In the genomic region with DNA sequence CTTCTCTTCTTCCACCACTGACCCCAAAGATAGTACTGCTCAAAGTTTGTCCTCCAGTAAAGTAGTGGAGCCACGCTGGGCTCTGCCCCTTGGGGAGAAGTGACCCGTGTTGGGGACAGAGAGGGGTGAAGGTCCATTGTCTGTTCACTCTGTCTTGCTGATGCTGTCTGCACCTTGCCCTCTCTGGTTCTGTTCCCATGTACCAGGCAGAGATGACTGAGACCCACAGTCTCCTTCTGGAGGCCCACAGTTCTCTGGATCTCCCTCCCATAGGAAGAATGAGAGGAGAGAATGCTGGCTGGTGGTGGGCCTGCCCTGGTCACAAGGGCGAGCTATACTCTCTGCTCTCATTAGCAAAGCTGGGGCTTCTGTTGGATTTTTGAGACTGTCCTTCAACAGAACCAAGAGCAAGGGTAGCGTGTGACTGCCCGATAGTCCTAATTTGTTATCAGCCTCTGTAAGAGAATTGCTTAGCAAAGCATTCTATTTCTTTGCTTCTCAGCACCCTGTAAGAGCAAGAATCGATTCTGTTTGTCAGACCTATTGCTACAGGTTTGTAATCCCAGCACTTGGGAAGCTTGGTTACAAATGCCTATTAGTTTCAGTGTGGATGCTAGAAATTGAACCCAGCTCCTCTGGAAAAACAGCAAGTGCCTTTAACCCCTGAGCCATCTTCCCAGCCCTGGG, we compare ENCODE assay signal across 27 mouse cellular contexts. TPM values are rescaled to one million over a fixed set of nuclear protein-coding genes. Genes with fewer than 3 reads are reported as not detected.
DNase-seq lines count a peak whose midpoint lies in the region; ATAC-seq lines count a peak whose summit lies in the region.
"Had no signal": no experiment of that assay in that cellular context is flagged by ENCODE, and none has a peak within 500 bp of the region (broad histone marks: within the 10 kb centered on the region; RNA-seq: fewer than 3 reads in every experiment).

No protein-coding gene starts in this region.

- peak overlapping the region; percentile 10; the same call in 1 of the 2 replicates for H3K27ac ChIP-seq in heart, embryonic 13.5 days (replicated peaks)
- H3K27ac ChIP-seq in kidney, embryonic 16.5 days (ENCODE audit: low read length), result no peak overlapping the region
- H3K27ac ChIP-seq: hindbrain, embryonic 15.5 days; limb, embryonic 10.5 days; limb, embryonic 15.5 days; liver, embryonic 14.5 days had no signal

- no peaks in the 10 kb centered on the region for H3K36me3 ChIP-seq in heart, embryonic 13.5 days
- H3K36me3 ChIP-seq in kidney, embryonic 16.5 days (ENCODE audit: insufficient read depth, low read length), result no peaks in the 10 kb centered on the region
- H3K36me3 ChIP-seq: hindbrain, embryonic 10.5 days; hindbrain, embryonic 15.5 days; limb, embryonic 10.5 days; limb, embryonic 15.5 days; midbrain, embryonic 12.5 days had no signal

- WGBS in heart, embryonic 13.5 days, result 73% methylated on average over 6 of the region's 6 CpGs
- WGBS in kidney, embryonic 16.5 days, result 80% methylated on average over 6 of the region's 6 CpGs

- H3K9me3 ChIP-seq in heart, embryonic 13.5 days, result no peaks in the 10 kb centered on the region
- no peaks in the 10 kb centered on the region for H3K9me3 ChIP-seq in kidney, embryonic 16.5 days (ENCODE audit: low read length)
- H3K9me3 ChIP-seq: hindbrain, embryonic 10.5 days; hindbrain, embryonic 15.5 days; limb, embryonic 10.5 days; limb, embryonic 15.5 days; midbrain, embryonic 12.5 days had no signal

- no peak for DNase-seq in heart, postnatal 10 days
- peak; percentile 74 to 75 for DNase-seq in kidney, adult 8-10 months
- no peak for DNase-seq in kidney, postnatal 10 days
- DNase-seq in kidney, adult 9 months, result peak; percentile 87
- no peak for DNase-seq in MN1 (ENCODE audit: low spot score)
- DNase-seq in ovary, adult 18-20 months (ENCODE audit: low spot score), result no peak
- DNase-seq: adrenal gland, adult 2 months; B cell, adult 2 months; cerebellum, adult 8-10 months; cerebellum, postnatal 25 days; gastrocnemius, postnatal 10 days; layer of hippocampus, adult 9-11 months; lung, embryonic 14.5 days; lung, postnatal 14 days; retina, postnatal 1 day; right cerebral cortex, postnatal 14 days; thymus, postnatal 14 days had no signal

- no peak overlapping the region for H3K4me2 ChIP-seq in heart, embryonic 13.5 days
- no peak overlapping the region for H3K4me2 ChIP-seq in kidney, embryonic 16.5 days (replicated peaks; ENCODE audit: low read depth, low read length)
- H3K4me2 ChIP-seq: hindbrain, embryonic 15.5 days; limb, embryonic 15.5 days; lung, embryonic 14.5 days; midbrain, embryonic 12.5 days had no signal

- H3K4me1 ChIP-seq in heart, embryonic 13.5 days, result peaks cover 16% of the 10 kb centered on the region
- peaks cover 11% of the 10 kb centered on the region; the same call in 1 of the 2 replicates for H3K4me1 ChIP-seq in kidney, embryonic 16.5 days (ENCODE audit: insufficient read depth, low read length)
- H3K4me1 ChIP-seq: limb, embryonic 10.5 days; limb, embryonic 15.5 days had no signal

- ATAC-seq in heart, embryonic 13.5 days (ENCODE audit: extremely low read depth, insufficient number of reproducible peaks, low FRiP score, low TSS enrichment), result no peak
- peak; percentile 8; the same call in 1 of the 2 replicates for ATAC-seq in kidney, embryonic 16.5 days (ENCODE audit: low FRiP score, low TSS enrichment)
- ATAC-seq: activated CD4-positive, CD25-positive, alpha-beta regulatory T cell, adult 4 months; inflammation-experienced regulatory T-cells, adult 6 months had no signal

- intact Hi-C loops in heart, postnatal 10 days (cut with DNase I), result no loop called here

- H3K27me3 ChIP-seq in heart, embryonic 13.5 days (replicated peaks), result no peaks in the 10 kb centered on the region
- H3K27me3 ChIP-seq in kidney, embryonic 16.5 days (ENCODE audit: insufficient read depth, low read length), result no peaks in the 10 kb centered on the region
- H3K27me3 ChIP-seq: hindbrain, embryonic 15.5 days; limb, embryonic 15.5 days; midbrain, embryonic 12.5 days had no signal

- H3K4me3 ChIP-seq in heart, embryonic 13.5 days, result no peak overlapping the region
- H3K4me3 ChIP-seq in kidney, embryonic 16.5 days (ENCODE audit: low read length), result no peak overlapping the region
- H3K4me3 ChIP-seq: hindbrain, embryonic 10.5 days; hindbrain, embryonic 15.5 days; limb, embryonic 10.5 days; limb, embryonic 15.5 days; midbrain, embryonic 12.5 days had no signal

- H3K9ac ChIP-seq in heart, embryonic 13.5 days, result no peak overlapping the region
- H3K9ac ChIP-seq in kidney, embryonic 16.5 days (replicated peaks; ENCODE audit: low read length), result no peak overlapping the region
- H3K9ac ChIP-seq: hindbrain, embryonic 15.5 days; limb, embryonic 15.5 days; liver, embryonic 14.5 days; lung, embryonic 14.5 days; midbrain, embryonic 12.5 days had no signal

RNA-seq across cellular contexts. Expression of a gene that starts 29.2 kb away (rescaled TPM):
- 9.7 and 10.5 TPM in 2 replicates for polyA plus RNA-seq in heart, embryonic 13.5 days (2015; fragmentation: Nextera tagmentation; extraction: Ambion mirVana)
- 10 to 100 TPM; 25.9 to 26.5 TPM for total RNA-seq in heart, postnatal 10 days (2021)
- polyA plus RNA-seq in kidney, embryonic 16.5 days (2015; fragmentation: Nextera tagmentation; extraction: Ambion mirVana), result 13.1 and 13.6 TPM in 2 replicates

Comparison
In these comparisons a context has a peak if more than half of its experiments do, and no peak if none do; other contexts are left out.
1. DNase-seq: peak in kidney, adult 8-10 months (2 of 2) and kidney, adult 9 months (single experiment); none in heart, postnatal 10 days (0 of 2), kidney, postnatal 10 days (single experiment), MN1 (single experiment) and ovary, adult 18-20 months (single experiment).